Mouse (Mus musculus) lung, embryonic 16.5 days (tissue): ENCODE measurements around the gene Thpo. TPM values are rescaled to one million over a fixed set of nuclear protein-coding genes. Genes with fewer than 3 reads are reported as not detected.

Experiments used
- ATAC-seq: fragments of 200-750 bp; cut with Nextera tagmentation; 2 replicates; pipeline ENCODE4 v1.8.0; 2017; ENCODE audit warnings: low read depth, mild to moderate bottlenecking, moderate library complexity
- H3K27ac ChIP-seq: fragments of 300-500 bp; sonication (generic); 2 replicates; pipeline ENCODE4 v1.5.1; 2014; ENCODE audit warnings: mild to moderate bottlenecking, control low read depth, low read length
- H3K27me3 ChIP-seq: fragments of 300-500 bp; sonication (generic); 2 replicates; pipeline ENCODE4 v1.6.1; 2014; ENCODE audit warnings: low read depth, low read length, mixed read lengths; ENCODE audit not compliant: control insufficient read depth, insufficient read depth
- H3K36me3 ChIP-seq: fragments of 300-500 bp; sonication (generic); 2 replicates; pipeline ENCODE4 v1.6.1; 2014; ENCODE audit warnings: low read length; ENCODE audit not compliant: control insufficient read depth, insufficient read depth
- H3K4me1 ChIP-seq: fragments of 300-500 bp; sonication (generic); replicated peaks from 2 replicates; pipeline ENCODE4 v1.6.1; 2014; ENCODE audit warnings: low read length, mixed read lengths; ENCODE audit not compliant: control insufficient read depth, insufficient read depth
- H3K4me2 ChIP-seq: fragments of 300-500 bp; sonication (generic); 2 replicates; pipeline ENCODE4 v1.6.1; 2014; ENCODE audit warnings: low read depth, low read length, control low read depth
- H3K4me3 ChIP-seq: fragments of 300-500 bp; sonication (generic); 2 replicates; pipeline ENCODE4 v1.5.1; 2014; ENCODE audit warnings: mild to moderate bottlenecking, low read length, control low read depth
- H3K9ac ChIP-seq: fragments of 300-500 bp; sonication (generic); 2 replicates; pipeline ENCODE4 v1.6.1; 2014; ENCODE audit warnings: low read length, control low read depth
- H3K9me3 ChIP-seq: fragments of 300-500 bp; sonication (generic); 2 replicates; pipeline ENCODE4 v1.6.1; 2016; ENCODE audit warnings: low read length; ENCODE audit not compliant: control insufficient read depth
- WGBS: fragments of 180-500 bp; shearing (Covaris S2); extraction: QIAGEN DNeasy Blood & Tissue Kit; methylation state at CpG from one replicate; pipeline ENCODE4 v1.1.7; 2014; 5-methylcytosine and 5-hydroxymethylcytosine counted together
- polyA plus RNA-seq: library from polyadenylated mRNA; unstranded; fragments of >200 nt; fragmentation: Nextera tagmentation; extraction: Ambion mirVana; gene quantifications from 2 replicates; pipeline ENCODE4 v1.2.1, GENCODE M21; 2015

Gene Thpo
- polyA plus RNA-seq, 1 experiment from 2014 or later = 0.99 TPM

- WGBS = 81% methylated on average over 4 of the region's 4 CpGs
- no peak overlapping the region for H3K9ac ChIP-seq
- no peak for ATAC-seq
- no peak overlapping the region for H3K4me3 ChIP-seq
- H3K27ac ChIP-seq = no peak overlapping the region
- no peak overlapping the region for H3K4me2 ChIP-seq
- H3K4me1 ChIP-seq = peaks cover 9% of the 10 kb centered on the region
- no peaks in the 10 kb centered on the region for H3K9me3 ChIP-seq
- H3K36me3 ChIP-seq = peaks cover 2% of the 10 kb centered on the region
- H3K27me3 ChIP-seq = no peaks in the 10 kb centered on the region
Measured at GRCm38 (mm10) chr16:20710810-20711209, 23.5 kb downstream of the Thpo start.

- Histone ChIP-seq H3K4me3 (no peak overlapping the region), H3K27ac (no peak overlapping the region), H3K4me2 (no peak overlapping the region), H3K27me3 (no peaks in the 10 kb centered on the region), H3K4me1 (peaks cover 7% of the 10 kb centered on the region), H3K9me3 (no peaks in the 10 kb centered on the region), H3K9ac (no peak overlapping the region), H3K36me3 (peaks cover 2% of the 10 kb centered on the region)
- 88% methylated on average over 11 of the region's 11 CpGs for WGBS
- no peak for ATAC-seq
Measured at GRCm38 (mm10) chr16:20710370-20710769, 23.9 kb downstream of the Thpo start.

- no peak overlapping the region for H3K9ac ChIP-seq
- no peaks in the 10 kb centered on the region for H3K27me3 ChIP-seq
- no peak for ATAC-seq
- H3K9me3 ChIP-seq = no peaks in the 10 kb centered on the region
- H3K27ac ChIP-seq = no peak overlapping the region
- no peak overlapping the region for H3K4me3 ChIP-seq
- WGBS = 76% methylated on average over 19 of the region's 19 CpGs
- no peak overlapping the region for H3K4me2 ChIP-seq
- H3K4me1 ChIP-seq = no peaks in the 10 kb centered on the region; the same call in 1 of the 2 replicates
- H3K36me3 ChIP-seq = peaks cover 2% of the 10 kb centered on the region
Measured at GRCm38 (mm10) chr16:20708939-20709734, 25.2 kb downstream of the Thpo start.

- H3K9ac ChIP-seq = no peak overlapping the region
- peaks cover 2% of the 10 kb centered on the region for H3K36me3 ChIP-seq
- H3K27ac ChIP-seq = no peak overlapping the region
- ATAC-seq = no peak
- WGBS = 91% methylated on average over 21 of the region's 21 CpGs
- H3K9me3 ChIP-seq = no peaks in the 10 kb centered on the region
- H3K4me2 ChIP-seq = no peak overlapping the region
- no peak overlapping the region for H3K4me3 ChIP-seq
- H3K4me1 ChIP-seq = no peaks in the 10 kb centered on the region; the same call in 1 of the 2 replicates
- H3K27me3 ChIP-seq = no peaks in the 10 kb centered on the region
Measured at GRCm38 (mm10) chr16:20708220-20708938, 25.9 kb downstream of the Thpo start.

GRCm38 (mm10) chr16:20706407-20707055 is 27.8 kb downstream of the Thpo start:
- H3K9ac ChIP-seq = no peak overlapping the region
- 84% methylated on average over 2 of the region's 2 CpGs for WGBS
- H3K36me3 ChIP-seq = peaks cover 2% of the 10 kb centered on the region
- no peaks in the 10 kb centered on the region for H3K9me3 ChIP-seq
- H3K27ac ChIP-seq = no peak overlapping the region
- no peak overlapping the region for H3K4me2 ChIP-seq
- H3K4me1 ChIP-seq = peaks cover 9% of the 10 kb centered on the region
- H3K27me3 ChIP-seq = no peaks in the 10 kb centered on the region
- no peak for ATAC-seq
- no peak overlapping the region for H3K4me3 ChIP-seq

- Histone ChIP-seq H3K27ac (no peak overlapping the region), H3K9ac (no peak overlapping the region), H3K9me3 (no peaks in the 10 kb centered on the region), H3K4me1 (peaks cover 11% of the 10 kb centered on the region), H3K27me3 (no peaks in the 10 kb centered on the region), H3K4me2 (no peak overlapping the region), H3K4me3 (no peak overlapping the region), H3K36me3 (peaks cover 2% of the 10 kb centered on the region; the same call in 1 of the 2 replicates)
- WGBS = 84% methylated on average over 3 of the region's 3 CpGs
- no peak for ATAC-seq
Measured at GRCm38 (mm10) chr16:20705786-20706185, 28.5 kb downstream of the Thpo start.

- Histone ChIP-seq H3K4me3 (no peak overlapping the region), H3K36me3 (no peaks in the 10 kb centered on the region), H3K4me2 (no peak overlapping the region), H3K9ac (no peak overlapping the region), H3K4me1 (peaks cover 11% of the 10 kb centered on the region), H3K27ac (no peak overlapping the region), H3K27me3 (no peaks in the 10 kb centered on the region), H3K9me3 (no peaks in the 10 kb centered on the region)
- WGBS = 84% methylated on average over 6 of the region's 6 CpGs
- no peak for ATAC-seq
Measured at GRCm38 (mm10) chr16:20703699-20704400, 30.5 kb downstream of the Thpo start.

GRCm38 (mm10) chr16:20703071-20703470 is 31.2 kb downstream of the Thpo start:
- Histone ChIP-seq H3K36me3 (no peaks in the 10 kb centered on the region), H3K4me2 (no peak overlapping the region), H3K4me1 (peaks cover 11% of the 10 kb centered on the region), H3K27me3 (no peaks in the 10 kb centered on the region), H3K4me3 (no peak overlapping the region), H3K9me3 (no peaks in the 10 kb centered on the region), H3K9ac (no peak overlapping the region), H3K27ac (no peak overlapping the region)
- no peak for ATAC-seq
- WGBS = 93% methylated on average over 10 of the region's 10 CpGs
